Mouse (Mus musculus): ENCODE data around the gene Il18bp.

Gene Il18bp

GRCm38 (mm10) chr7:102000921-102001630, 17.4 kb downstream of the Il18bp start:
- DNase-seq: no peak

DNA sequence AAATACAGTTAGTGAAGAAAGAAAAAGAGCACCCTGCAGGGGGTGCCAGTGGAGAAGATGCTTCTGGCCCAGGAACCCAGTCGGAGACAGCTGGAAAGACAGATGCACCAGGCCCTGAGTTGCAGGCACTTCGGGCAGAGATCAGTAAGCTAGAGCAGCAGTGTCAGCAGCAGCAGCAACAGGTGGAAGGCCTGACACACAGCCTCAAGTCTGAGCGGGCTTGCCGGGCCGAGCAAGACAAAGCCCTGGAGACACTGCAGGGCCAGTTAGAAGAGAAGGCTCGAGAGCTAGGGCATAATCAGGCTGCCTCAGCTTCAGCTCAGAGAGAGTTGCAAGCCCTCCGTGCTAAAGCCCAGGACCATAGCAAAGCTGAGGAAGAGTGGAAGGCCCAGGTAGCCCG, 18.2 kb downstream of the Il18bp start:
- no peak for DNase-seq

- no peak for DNase-seq
Observed at GRCm38 (mm10) chr7:101999461-102000151, 18.9 kb downstream of the Il18bp start.

GRCm38 (mm10) chr7:101998194-101998927, 20.1 kb downstream of the Il18bp start:
- DNase-seq: peak; percentile 89

GRCm38 (mm10) chr7:101994241-101994640, 24.2 kb downstream of the Il18bp start:
- no peak for DNase-seq

- no peak for DNase-seq
Observed at GRCm38 (mm10) chr7:101985081-101985480, 33.4 kb downstream of the Il18bp start.

GRCm38 (mm10) chr7:101982735-101983134, 35.8 kb downstream of the Il18bp start:
- no peak for DNase-seq

GRCm38 (mm10) chr7:101974505-101974904, 44.0 kb downstream of the Il18bp start:
- DNase-seq: no peak

DNA sequence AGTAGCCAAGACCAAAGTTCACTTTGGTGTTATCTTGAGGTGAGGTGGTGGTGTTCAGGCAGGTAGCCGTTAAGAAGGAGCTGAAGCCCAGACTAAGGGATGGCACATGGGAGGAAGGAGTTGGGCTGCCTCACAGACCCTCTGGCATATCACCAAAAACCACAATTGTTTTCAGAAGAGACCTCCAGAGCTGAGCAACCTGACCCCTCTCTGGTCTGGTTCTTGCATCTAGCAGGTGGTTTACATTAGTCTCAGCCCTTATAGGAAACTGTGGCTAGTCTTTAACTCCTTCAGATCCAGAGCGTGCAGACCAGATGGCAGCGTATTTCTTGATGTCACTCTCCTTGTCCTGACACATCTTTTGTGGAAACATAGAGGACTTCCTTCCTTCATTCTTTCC, 44.8 kb downstream of the Il18bp start:
- DNase-seq: no peak

DNA sequence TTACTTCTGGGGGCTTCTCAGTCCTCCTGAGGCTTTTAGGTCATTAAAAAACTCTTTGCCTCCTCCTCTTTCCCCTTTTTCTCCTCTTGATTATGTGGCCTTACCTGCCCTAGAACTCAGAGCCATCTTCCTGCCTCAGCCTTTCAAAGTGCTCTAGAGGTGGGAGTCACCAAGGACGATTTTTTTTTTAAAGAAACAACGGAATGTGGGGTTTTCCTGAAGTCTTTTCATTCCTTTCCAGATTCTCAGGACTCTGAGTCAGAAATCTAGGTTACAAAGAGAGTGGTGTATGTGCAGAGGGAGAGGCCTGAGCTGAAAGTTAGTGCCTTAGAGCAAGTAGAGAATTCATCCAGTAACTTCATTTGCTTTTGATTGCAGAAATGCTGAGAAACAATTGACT, 46.8 kb downstream of the Il18bp start:
- DNase-seq: no peak

- peak; percentile 74 for DNase-seq
Observed at GRCm38 (mm10) chr7:101970821-101971461, 47.5 kb downstream of the Il18bp start.

- peak; percentile 80 for DNase-seq
Observed at GRCm38 (mm10) chr7:101970429-101970775, 48.1 kb downstream of the Il18bp start.

GRCm38 (mm10) chr7:101969694-101970428, 48.6 kb downstream of the Il18bp start:
- peak; percentile 90 for DNase-seq

DNA sequence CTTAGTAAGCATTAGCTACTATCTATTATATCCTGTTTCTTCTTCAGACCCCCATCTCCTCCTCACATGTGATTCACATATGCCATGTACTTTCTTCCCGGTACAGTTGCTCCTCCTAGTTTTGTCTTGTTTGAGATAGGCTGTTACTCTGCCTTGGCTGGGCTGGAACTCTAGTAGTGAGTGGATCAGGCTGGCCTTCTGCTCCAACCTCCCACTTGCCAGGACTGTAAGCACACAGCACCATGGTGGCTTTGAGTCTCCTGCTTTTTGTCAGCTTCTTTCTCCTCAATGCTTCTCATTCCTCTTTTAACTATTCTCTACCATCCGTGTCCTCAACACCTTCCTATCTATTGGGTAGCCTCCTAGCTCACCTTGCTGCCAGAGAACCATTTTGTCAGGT, 49.7 kb downstream of the Il18bp start:
- no peak for DNase-seq

- DNase-seq: no peak
Observed at GRCm38 (mm10) chr7:101967256-101967655, 51.2 kb downstream of the Il18bp start.

DNA sequence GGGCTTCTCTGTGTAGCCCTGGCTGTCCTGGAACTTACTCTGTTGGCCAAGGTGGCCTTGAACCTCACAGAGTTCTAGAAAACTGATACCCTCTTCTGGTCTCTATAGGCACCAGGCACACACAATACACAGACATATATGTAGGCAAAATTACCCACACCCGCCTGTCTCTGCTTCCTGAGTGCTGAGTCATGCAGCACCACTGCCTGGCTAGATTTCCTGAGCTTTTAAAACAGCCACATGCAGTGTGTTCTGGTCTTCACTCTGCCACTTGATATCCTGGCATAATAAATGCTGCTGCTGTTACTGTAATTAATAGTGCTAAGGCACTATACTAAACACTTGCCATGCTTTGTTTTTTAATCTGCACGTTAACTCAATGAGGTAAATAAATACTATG, 52.9 kb downstream of the Il18bp start:
- peak; percentile 26 for DNase-seq
